Mouse (Mus musculus) limb, embryonic 12.5 days (tissue): Measurements from ENCODE around the gene Gm37240. TPM values are rescaled to one million over a fixed set of nuclear protein-coding genes. Genes with fewer than 3 reads are reported as not detected.

Source experiments
- ATAC-seq: fragments of 200-750 bp; cut with Nextera tagmentation; 2 replicates; pipeline ENCODE4 v1.8.0; 2017; ENCODE audit warnings: low read depth, moderate TSS enrichment; ENCODE audit not compliant: insufficient number of reproducible peaks, insufficient read depth, low FRiP score, low TSS enrichment
- H3K27ac ChIP-seq: fragments of 300-500 bp; sonication (generic); 2 replicates; pipeline ENCODE4 v1.5.1; 2016; ENCODE audit warnings: mild to moderate bottlenecking, moderate library complexity
- H3K27me3 ChIP-seq: fragments of 300-500 bp; sonication (generic); 2 replicates; pipeline ENCODE4 v1.6.1; 2016; ENCODE audit warnings: mild to moderate bottlenecking, moderate library complexity
- H3K36me3 ChIP-seq: fragments of 300-500 bp; sonication (generic); 2 replicates; pipeline ENCODE4 v1.6.1; 2016; ENCODE audit warnings: mild to moderate bottlenecking, moderate library complexity
- H3K4me1 ChIP-seq: fragments of 300-500 bp; sonication (generic); replicated peaks from 2 replicates; pipeline ENCODE4 v1.6.1; 2016
- H3K4me2 ChIP-seq: fragments of 300-500 bp; sonication (generic); 2 replicates; pipeline ENCODE4 v1.6.1; 2016; ENCODE audit warnings: mild to moderate bottlenecking, moderate library complexity
- H3K4me3 ChIP-seq: fragments of 300-500 bp; sonication (generic); replicated peaks from 2 replicates; pipeline ENCODE4 v1.5.1; 2016; ENCODE audit warnings: mild to moderate bottlenecking
- H3K9ac ChIP-seq: fragments of 300-500 bp; sonication (generic); replicated peaks from 2 replicates; pipeline ENCODE4 v1.6.1; 2016; ENCODE audit warnings: mild to moderate bottlenecking, moderate library complexity
- H3K9me3 ChIP-seq: fragments of 300-500 bp; sonication (generic); 2 replicates; pipeline ENCODE4 v1.6.1; 2016; ENCODE audit warnings: mild to moderate bottlenecking, moderate library complexity
- WGBS: fragments of 180-500 bp; shearing (Covaris S2); methylation state at CpG from one replicate; pipeline ENCODE4 v1.1.7; 2016; 5-methylcytosine and 5-hydroxymethylcytosine counted together
- polyA plus RNA-seq: library from polyadenylated mRNA; unstranded; fragments of >200 nt; fragmentation: Nextera tagmentation; extraction: Ambion mirVana; gene quantifications from 2 replicates; pipeline ENCODE4 v1.2.1, GENCODE M21; 2016

Gene Gm37240
- polyA plus RNA-seq, 1 experiment from 2014 or later = 3.4 TPM

DNA sequence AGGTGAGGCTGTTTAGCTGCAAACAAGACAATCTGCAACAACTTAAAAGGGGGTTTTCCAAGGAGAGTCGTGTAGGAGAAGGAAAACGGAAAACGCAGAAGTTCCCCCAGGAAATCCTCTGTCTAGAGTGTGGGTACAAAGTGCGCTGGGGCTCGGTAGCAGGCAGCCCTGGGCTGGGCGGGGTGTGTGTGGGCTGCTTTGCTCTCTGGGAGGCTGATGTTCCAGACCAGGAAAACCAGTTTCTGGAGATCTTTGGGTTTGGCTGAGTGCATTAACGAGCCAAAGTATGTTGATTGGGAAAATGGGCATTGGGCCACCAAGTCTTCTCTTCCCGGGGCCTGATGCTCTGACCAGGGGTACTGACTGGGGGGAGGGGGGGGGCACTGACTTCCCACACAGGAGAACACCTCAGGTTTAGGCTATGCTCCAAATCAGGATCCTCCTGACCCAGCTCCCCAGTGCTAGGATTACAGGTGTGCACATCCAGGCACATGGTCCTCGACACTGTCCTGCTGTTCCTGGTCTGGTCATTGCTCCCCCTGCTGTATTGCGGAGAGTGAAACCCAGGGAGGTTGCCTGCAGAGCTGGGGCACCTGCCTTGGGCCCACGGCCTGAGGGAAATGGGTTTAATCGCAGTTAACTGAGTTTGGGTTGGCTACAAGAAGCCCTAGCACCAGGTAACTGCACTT is 1249.3 kb downstream of the Gm37240 start:
- no peaks in the 10 kb centered on the region for H3K36me3 ChIP-seq
- no peak for ATAC-seq

DNA sequence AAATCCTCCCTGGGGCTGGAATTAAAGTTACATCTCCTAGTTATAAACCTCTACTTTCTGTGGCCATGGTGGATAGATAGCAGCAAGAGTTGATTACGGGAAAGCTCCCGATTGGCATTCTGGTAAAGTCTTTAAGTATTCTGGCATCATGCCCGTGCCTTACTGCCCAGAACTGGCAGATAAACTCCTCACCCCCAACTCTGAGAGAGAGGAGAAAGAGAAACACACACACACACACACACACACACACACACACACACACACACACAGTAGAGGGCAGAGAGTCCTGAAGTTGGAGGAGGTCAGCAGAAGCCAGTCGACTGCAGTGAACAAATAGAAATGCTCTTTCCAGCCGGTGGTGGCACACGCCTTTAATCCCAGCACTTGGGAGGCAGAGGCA is 1250.2 kb downstream of the Gm37240 start:
- H3K27ac ChIP-seq = no peak overlapping the region
- H3K9ac ChIP-seq = no peak overlapping the region
- WGBS = 80% methylated on average over 6 of the region's 6 CpGs
- no peak overlapping the region for H3K4me2 ChIP-seq
- 0 out of 2 replicates have a peak, but pooled peaks cover 3% of the 10 kb centered on the region for H3K4me1 ChIP-seq
- ATAC-seq = no peak
- no peak overlapping the region for H3K4me3 ChIP-seq
- H3K27me3 ChIP-seq = peaks cover 4% of the 10 kb centered on the region; the same call in 1 of the 2 replicates
- H3K36me3 ChIP-seq = no peaks in the 10 kb centered on the region
- H3K9me3 ChIP-seq = no peaks in the 10 kb centered on the region

More for the DNA sequence above, 1249.3 kb downstream of the Gm37240 start:
- H3K27me3 ChIP-seq = peaks cover 4% of the 10 kb centered on the region; the same call in 1 of the 2 replicates
- no peak overlapping the region for H3K27ac ChIP-seq
- H3K4me3 ChIP-seq = no peak overlapping the region
- H3K4me1 ChIP-seq = 0 out of 2 replicates have a peak, but pooled peaks cover 3% of the 10 kb centered on the region
- H3K4me2 ChIP-seq = no peak overlapping the region
- no peak overlapping the region for H3K9ac ChIP-seq
- no peaks in the 10 kb centered on the region for H3K9me3 ChIP-seq
- 57% methylated on average over 12 of the region's 12 CpGs for WGBS

DNA sequence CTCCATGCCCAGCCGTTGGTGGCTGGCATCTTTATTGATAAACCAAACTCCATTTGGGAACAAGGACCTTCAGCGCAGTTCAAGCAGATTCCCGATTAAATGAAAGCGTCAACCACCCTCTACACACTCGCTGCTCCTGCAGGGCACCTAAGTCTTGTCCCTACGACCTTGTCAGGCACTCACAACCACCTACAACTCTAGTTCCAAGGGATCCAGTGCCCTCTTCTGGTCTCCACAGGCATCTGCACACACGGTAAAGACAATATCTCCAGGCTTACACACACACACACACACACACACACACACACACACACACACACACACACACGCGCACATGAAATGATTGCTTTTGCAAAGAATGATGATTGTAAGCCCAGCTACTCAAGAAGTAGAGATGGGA is 1255.7 kb downstream of the Gm37240 start:
- Histone ChIP-seq H3K4me2 (no peak overlapping the region), H3K4me1 (no peaks in the 10 kb centered on the region), H3K27me3 (no peaks in the 10 kb centered on the region), H3K9ac (no peak overlapping the region), H3K27ac (no peak overlapping the region), H3K9me3 (no peaks in the 10 kb centered on the region), H3K36me3 (no peaks in the 10 kb centered on the region), H3K4me3 (no peak overlapping the region)
- 93% methylated on average over 9 of the region's 9 CpGs for WGBS
- no peak for ATAC-seq

DNA sequence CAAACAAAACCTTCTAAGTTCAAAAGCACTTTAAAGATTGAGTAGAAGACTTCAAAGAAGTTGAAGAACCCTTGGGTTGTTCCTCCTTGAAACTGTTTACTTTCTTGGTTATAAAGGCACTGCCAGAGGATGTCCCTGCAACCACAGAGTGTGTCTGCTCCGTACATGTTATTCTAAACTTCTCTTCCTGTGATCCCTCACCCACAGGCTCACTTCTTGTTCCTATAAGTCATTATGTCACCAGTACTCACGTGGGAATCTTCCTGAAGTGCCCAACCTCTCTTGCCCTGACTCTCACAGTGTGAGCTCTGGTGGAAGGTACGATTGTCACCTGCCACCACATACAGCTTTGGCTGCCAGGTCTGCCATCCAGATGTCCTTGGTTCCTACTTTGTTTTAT is 1265.3 kb downstream of the Gm37240 start:
- no peak overlapping the region for H3K4me2 ChIP-seq
- H3K27me3 ChIP-seq = peaks cover 3% of the 10 kb centered on the region; the same call in 1 of the 2 replicates
- H3K4me3 ChIP-seq = no peak overlapping the region
- no peaks in the 10 kb centered on the region for H3K4me1 ChIP-seq
- H3K9me3 ChIP-seq = no peaks in the 10 kb centered on the region
- H3K27ac ChIP-seq = no peak overlapping the region
- H3K36me3 ChIP-seq = no peaks in the 10 kb centered on the region
- 23% methylated on average over 3 of the region's 3 CpGs for WGBS
- no peak for ATAC-seq
- no peak overlapping the region for H3K9ac ChIP-seq

DNA sequence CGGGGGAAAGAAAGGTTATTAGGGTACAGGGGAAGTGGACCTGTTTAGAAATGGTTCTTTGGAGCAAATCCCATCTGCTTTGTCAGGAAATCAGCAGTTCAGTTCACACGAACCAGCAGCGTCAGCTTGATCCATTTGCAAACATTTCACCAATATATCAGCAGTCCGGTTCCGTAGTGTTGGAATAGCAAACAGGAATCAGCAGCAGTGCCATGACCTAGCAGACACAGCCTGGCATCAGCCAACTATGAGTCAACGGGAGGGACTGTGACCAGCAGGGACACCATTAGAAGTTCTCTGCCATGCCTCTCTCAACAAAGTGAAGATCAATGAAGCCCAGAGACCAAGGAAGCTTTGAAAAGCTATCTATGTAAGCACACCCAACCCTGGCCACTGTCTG is 1267.6 kb downstream of the Gm37240 start:
- no peaks in the 10 kb centered on the region for H3K9me3 ChIP-seq
- 92% methylated on average over 6 of the region's 6 CpGs for WGBS

DNA sequence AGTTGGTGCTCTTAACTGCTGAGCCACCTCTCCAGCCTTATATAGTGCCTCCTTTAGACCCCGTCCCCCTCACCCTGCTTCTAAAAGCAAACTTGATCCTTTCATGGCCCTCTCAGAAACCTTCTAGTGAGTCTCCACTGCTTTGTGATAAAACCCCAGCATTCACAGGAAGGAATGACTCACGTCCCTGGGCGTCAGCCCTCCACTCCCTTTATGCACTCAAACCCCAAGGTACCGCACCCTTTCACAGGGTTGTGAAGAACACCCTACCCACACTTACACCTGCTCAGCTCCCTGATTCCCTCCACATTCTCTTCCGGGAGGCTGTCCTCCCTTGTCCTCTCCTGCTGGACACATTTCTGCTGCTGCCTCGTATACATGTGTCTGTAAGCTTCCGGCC is 1268.3 kb downstream of the Gm37240 start:
- no peak overlapping the region for H3K9ac ChIP-seq
- no peak overlapping the region for H3K4me3 ChIP-seq
- peaks cover 7% of the 10 kb centered on the region; the same call in 1 of the 2 replicates for H3K27me3 ChIP-seq
- no peaks in the 10 kb centered on the region for H3K36me3 ChIP-seq
- no peak overlapping the region for H3K4me2 ChIP-seq
- H3K9me3 ChIP-seq = no peaks in the 10 kb centered on the region
- no peak overlapping the region for H3K27ac ChIP-seq
- no peak for ATAC-seq
- WGBS = 94% methylated on average over 7 of the region's 7 CpGs
- no peaks in the 10 kb centered on the region for H3K4me1 ChIP-seq

More for the DNA sequence above, 1267.6 kb downstream of the Gm37240 start:
- Histone ChIP-seq H3K27me3 (peaks cover 7% of the 10 kb centered on the region; the same call in 1 of the 2 replicates), H3K27ac (no peak overlapping the region), H3K4me3 (no peak overlapping the region), H3K4me1 (no peaks in the 10 kb centered on the region), H3K36me3 (no peaks in the 10 kb centered on the region), H3K9ac (no peak overlapping the region), H3K4me2 (no peak overlapping the region)
- no peak for ATAC-seq

DNA sequence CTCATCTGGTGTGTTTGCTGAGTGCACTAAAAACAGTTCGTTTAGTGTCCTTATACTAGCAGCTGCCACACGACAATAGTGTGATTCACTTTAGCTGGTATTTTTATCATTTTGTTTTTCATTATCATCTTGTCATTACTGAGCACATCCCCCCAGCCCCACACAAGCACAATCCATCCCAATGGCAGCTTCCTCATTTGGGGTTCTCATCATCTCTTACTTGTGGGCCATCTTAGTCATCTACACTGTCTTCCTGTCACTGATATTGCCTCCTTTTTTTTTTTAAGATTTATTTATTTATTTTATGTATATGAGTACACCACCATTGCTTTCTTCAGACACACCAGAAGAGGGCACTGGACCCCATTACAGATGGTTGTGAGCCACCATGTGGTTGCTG is 1268.7 kb downstream of the Gm37240 start:
- Histone ChIP-seq H3K27ac (no peak overlapping the region), H3K4me2 (no peak overlapping the region), H3K4me1 (no peaks in the 10 kb centered on the region), H3K9ac (no peak overlapping the region), H3K36me3 (no peaks in the 10 kb centered on the region), H3K4me3 (no peak overlapping the region), H3K27me3 (0 out of 2 replicates have a peak, but pooled peaks cover 7% of the 10 kb centered on the region), H3K9me3 (no peaks in the 10 kb centered on the region)
- ATAC-seq = no peak
- 85% methylated on average over 2 of the region's 2 CpGs for WGBS

DNA sequence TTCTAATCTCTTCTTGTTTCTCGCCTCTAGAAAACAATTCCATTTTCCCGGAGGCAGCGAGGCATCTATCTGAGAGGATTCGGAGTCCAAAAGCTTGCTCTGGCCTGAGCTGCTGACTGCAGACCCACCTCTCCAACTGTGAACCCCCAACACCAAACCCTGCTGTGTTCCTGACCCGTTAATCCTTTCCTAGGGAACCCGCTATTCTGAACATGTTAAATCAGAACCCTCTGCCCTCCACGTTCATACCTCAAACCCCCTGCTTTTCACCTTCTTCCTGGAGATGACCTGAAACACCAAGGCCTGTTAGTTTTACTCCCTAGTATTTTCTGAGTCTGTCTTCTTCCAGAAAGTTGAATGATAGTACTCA is 1271.5 kb downstream of the Gm37240 start:
- WGBS = 41% methylated on average over 7 of the region's 7 CpGs
- Histone ChIP-seq H3K4me2 (no peak overlapping the region), H3K4me3 (no peak overlapping the region), H3K4me1 (no peaks in the 10 kb centered on the region), H3K36me3 (no peaks in the 10 kb centered on the region), H3K27ac (no peak overlapping the region), H3K27me3 (0 out of 2 replicates have a peak, but pooled peaks cover 4% of the 10 kb centered on the region), H3K9me3 (peaks cover 5% of the 10 kb centered on the region; the same call in 1 of the 2 replicates), H3K9ac (no peak overlapping the region)
- ATAC-seq = no peak

DNA sequence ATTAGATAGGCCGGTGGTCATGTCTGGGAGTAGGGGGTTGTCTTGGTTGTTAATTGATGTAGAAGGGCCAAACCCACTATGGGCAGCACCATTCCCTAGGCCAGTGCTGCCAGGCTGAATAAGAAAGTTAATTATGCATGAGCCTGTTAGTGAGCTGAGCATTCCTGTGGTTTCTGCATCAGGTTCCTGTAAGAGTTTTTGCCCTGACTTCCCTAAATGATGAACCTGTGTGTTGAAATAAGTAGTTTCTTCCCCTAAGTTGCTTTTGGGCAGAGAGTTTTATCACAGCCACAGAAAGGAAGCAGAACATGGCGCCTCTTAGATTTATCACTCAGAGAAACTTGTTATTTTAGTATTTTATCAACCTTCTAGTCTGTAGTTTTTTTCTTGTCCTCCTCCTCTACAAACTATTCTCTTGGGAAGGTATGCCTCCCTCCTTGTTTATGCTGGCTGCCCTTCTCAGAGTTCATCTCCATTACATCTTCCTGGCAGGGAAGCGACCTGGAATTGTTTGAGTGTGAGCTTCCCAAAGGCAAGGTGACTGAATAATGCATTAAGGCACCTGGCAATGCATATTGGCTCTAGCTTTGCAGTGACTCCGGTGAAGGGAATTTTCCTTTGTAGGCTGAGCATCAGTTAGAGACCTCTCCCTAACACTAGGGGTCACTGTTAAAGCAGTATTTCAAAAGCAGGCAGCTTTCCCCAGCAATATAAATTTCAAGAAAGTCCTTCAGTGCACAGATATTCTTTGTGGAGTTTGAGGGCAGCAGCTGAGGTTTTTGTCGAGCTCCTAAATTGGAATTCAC is 1272.1 kb downstream of the Gm37240 start:
- no peaks in the 10 kb centered on the region for H3K36me3 ChIP-seq
- ATAC-seq = no peak
- 0 out of 2 replicates have a peak, but pooled peaks cover 4% of the 10 kb centered on the region for H3K27me3 ChIP-seq
- H3K27ac ChIP-seq = no peak overlapping the region
- H3K4me2 ChIP-seq = no peak overlapping the region
- 33% methylated on average over 5 of the region's 5 CpGs for WGBS
- H3K4me3 ChIP-seq = no peak overlapping the region
- H3K9me3 ChIP-seq = peaks cover 5% of the 10 kb centered on the region; the same call in 1 of the 2 replicates
- H3K4me1 ChIP-seq = no peaks in the 10 kb centered on the region
- H3K9ac ChIP-seq = no peak overlapping the region

DNA sequence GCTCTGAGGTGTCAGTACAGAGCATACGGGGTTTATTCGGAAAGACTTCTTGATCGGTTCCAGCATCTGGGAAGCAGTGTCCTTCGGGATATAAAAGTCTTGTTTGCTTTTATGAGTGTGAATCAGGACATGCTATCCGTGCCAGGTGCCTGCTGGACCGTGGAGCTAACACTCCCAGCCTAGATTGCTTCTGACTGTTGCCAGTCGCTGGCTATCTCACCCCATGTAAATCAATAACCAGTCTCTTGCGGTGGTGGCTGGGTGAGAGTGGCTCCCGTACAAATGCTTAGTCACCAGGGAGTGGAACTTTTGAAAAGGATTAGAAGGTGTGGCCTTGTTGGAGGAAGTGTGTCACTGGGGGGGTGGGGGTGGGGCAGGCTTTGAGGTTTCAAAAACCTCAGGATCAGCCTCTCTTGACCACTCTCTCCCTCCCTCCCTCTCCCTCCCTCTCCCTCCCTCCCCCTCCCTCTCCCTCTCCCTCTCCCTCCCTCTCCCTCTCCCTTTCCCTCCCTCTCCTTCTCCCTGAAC is 1277.1 kb downstream of the Gm37240 start:
- no peak overlapping the region for H3K4me2 ChIP-seq
- no peak overlapping the region for H3K27ac ChIP-seq
- H3K9ac ChIP-seq = no peak overlapping the region
- 81% methylated on average over 9 of the region's 9 CpGs for WGBS
- H3K9me3 ChIP-seq = peaks cover 11% of the 10 kb centered on the region; the same call in 1 of the 2 replicates
- H3K4me3 ChIP-seq = no peak overlapping the region
- H3K27me3 ChIP-seq = no peaks in the 10 kb centered on the region
- no peaks in the 10 kb centered on the region for H3K4me1 ChIP-seq
- no peaks in the 10 kb centered on the region for H3K36me3 ChIP-seq
- no peak for ATAC-seq

DNA sequence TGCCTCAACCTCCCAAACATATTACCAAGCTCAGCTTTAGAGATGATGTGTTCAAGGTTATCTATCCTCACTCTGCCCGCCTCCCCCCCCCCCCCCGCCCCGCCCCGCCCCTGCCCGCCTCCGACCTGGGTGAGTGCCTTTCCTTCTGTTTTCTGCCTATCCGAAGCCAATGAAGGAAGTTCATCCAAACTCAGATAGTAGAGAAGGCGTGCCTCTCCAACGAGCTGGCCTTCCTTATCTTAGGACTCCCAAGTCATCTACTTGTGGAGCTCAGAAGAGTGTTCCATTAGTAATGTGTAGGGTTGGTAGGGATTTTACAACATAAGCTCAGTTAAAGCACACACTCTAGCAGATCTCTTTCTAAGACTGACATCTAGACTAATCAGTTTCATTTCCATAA is 1284.1 kb downstream of the Gm37240 start:
- Histone ChIP-seq H3K27ac (no peak overlapping the region), H3K9ac (no peak overlapping the region), H3K4me1 (0 out of 2 replicates have a peak, but pooled peaks cover 4% of the 10 kb centered on the region), H3K4me3 (no peak overlapping the region), H3K27me3 (no peaks in the 10 kb centered on the region), H3K36me3 (no peaks in the 10 kb centered on the region), H3K4me2 (no peak overlapping the region), H3K9me3 (peaks cover 6% of the 10 kb centered on the region; the same call in 1 of the 2 replicates)
- WGBS = 83% methylated on average over 7 of the region's 9 CpGs
- ATAC-seq = no peak
